Mouse (Mus musculus): ENCODE data around the gene Plxnb3.

GRCm38 (mm10) chrX:73739151-73739550 lies 17.7 kb upstream of the Plxnb3 start:
- TF ChIP-seq CTCF (IDR thresholded peaks at IDR 0.05; ENCODE audit: control insufficient read depth, insufficient read depth, insufficient read length) (no peak), CEBPB (IDR thresholded peaks at IDR 0.05; ENCODE audit: low read depth) (no peak), MYOG (IDR thresholded peaks at IDR 0.05; ENCODE audit: control insufficient read depth, extremely low read depth, insufficient read length) (no peak)
